15 mouse cellular contexts compared by ENCODE assay signal in genomic region chr12:109918901-109919300, GRCm38 (mm10).
"Had no signal": no experiment of that assay in that cellular context is flagged by ENCODE, and none has a peak within 500 bp of the region (broad histone marks: within the 10 kb centered on the region; RNA-seq: fewer than 3 reads in every experiment).

No protein-coding gene starts in this region.

- DNase-seq: lung, embryonic 14.5 days; lung, postnatal 36 days; right cerebral cortex, postnatal 4 days; spleen, adult 18-20 months; thymus, adult 2 months; thymus, postnatal 25 days had no signal

- H3K4me2 ChIP-seq: hindbrain, embryonic 15.5 days; limb, embryonic 15.5 days; liver, embryonic 12.5 days; lung, embryonic 14.5 days; midbrain, embryonic 11.5 days; neural tube, embryonic 15.5 days; stomach, embryonic 15.5 days had no signal

- H3K9ac ChIP-seq: hindbrain, embryonic 15.5 days; limb, embryonic 15.5 days; liver, embryonic 12.5 days; lung, embryonic 14.5 days; neural tube, embryonic 15.5 days; stomach, embryonic 15.5 days had no signal

- H3K4me3 ChIP-seq: hindbrain, embryonic 15.5 days; left cerebral cortex, adult 2 months; limb, embryonic 15.5 days; liver, embryonic 12.5 days; neural tube, embryonic 15.5 days; stomach, embryonic 15.5 days had no signal

- H3K4me1 ChIP-seq: hindbrain, embryonic 15.5 days; liver, embryonic 12.5 days; stomach, embryonic 15.5 days had no signal

- H3K36me3 ChIP-seq: hindbrain, embryonic 15.5 days; limb, embryonic 15.5 days; liver, embryonic 12.5 days; neural tube, embryonic 15.5 days; stomach, embryonic 15.5 days had no signal

- H3K27ac ChIP-seq: hindbrain, embryonic 15.5 days; left cerebral cortex, adult 2 months; limb, embryonic 15.5 days; liver, embryonic 12.5 days; neural tube, embryonic 15.5 days; stomach, embryonic 15.5 days had no signal

- H3K9me3 ChIP-seq: hindbrain, embryonic 15.5 days; limb, embryonic 15.5 days; liver, embryonic 12.5 days; neural tube, embryonic 15.5 days; stomach, embryonic 15.5 days had no signal

- H3K27me3 ChIP-seq: hindbrain, embryonic 15.5 days; limb, embryonic 15.5 days; liver, embryonic 12.5 days; neural tube, embryonic 15.5 days; stomach, embryonic 15.5 days had no signal

- ATAC-seq: intestine, embryonic 16.5 days; liver, embryonic 12.5 days; midbrain, embryonic 16.5 days had no signal
